Mouse (Mus musculus) midbrain, embryonic 15.5 days (tissue): ENCODE measurements around the gene Sdccag8. TPM values are rescaled to one million over a fixed set of nuclear protein-coding genes. Genes with fewer than 3 reads are reported as not detected.

ENCODE experiments used
- ATAC-seq: fragments of 200-750 bp; cut with Nextera tagmentation; replicated peaks from 2 replicates; pipeline ENCODE4 v1.8.0; 2017; ENCODE audit warnings: moderate TSS enrichment
- H3K27ac ChIP-seq: fragments of 300-500 bp; sonication (generic); 2 replicates; pipeline ENCODE4 v1.5.1; 2015; ENCODE audit warnings: mild to moderate bottlenecking, inconsistent platforms
- H3K27me3 ChIP-seq: fragments of 300-500 bp; sonication (generic); replicated peaks from 2 replicates; pipeline ENCODE4 v1.6.1; 2015; ENCODE audit warnings: inconsistent platforms
- H3K36me3 ChIP-seq: fragments of 300-500 bp; sonication (generic); replicated peaks from 2 replicates; pipeline ENCODE4 v1.6.1; 2015; ENCODE audit warnings: inconsistent platforms
- H3K4me1 ChIP-seq: fragments of 300-500 bp; sonication (generic); 2 replicates; pipeline ENCODE4 v1.6.1; 2015; ENCODE audit warnings: inconsistent platforms
- H3K4me2 ChIP-seq: fragments of 300-500 bp; sonication (generic); 2 replicates; pipeline ENCODE4 v1.6.1; 2015; ENCODE audit warnings: inconsistent platforms, mild to moderate bottlenecking, moderate library complexity
- H3K4me3 ChIP-seq: fragments of 300-500 bp; sonication (generic); 2 replicates; pipeline ENCODE4 v1.5.1; 2015; ENCODE audit warnings: mild to moderate bottlenecking, inconsistent platforms
- H3K9ac ChIP-seq: fragments of 300-500 bp; sonication (generic); 2 replicates; pipeline ENCODE4 v1.6.1; 2015; ENCODE audit warnings: mild to moderate bottlenecking, inconsistent platforms
- H3K9me3 ChIP-seq: fragments of 300-500 bp; sonication (generic); 2 replicates; pipeline ENCODE4 v1.6.1; 2016; ENCODE audit warnings: inconsistent platforms
- WGBS: fragments of 180-500 bp; shearing (Covaris S2); methylation state at CpG from one replicate; pipeline ENCODE4 v1.1.7; 2015; ENCODE audit warnings: mixed read lengths; 5-methylcytosine and 5-hydroxymethylcytosine counted together
- polyA plus RNA-seq: library from polyadenylated mRNA; unstranded; fragments of >200 nt; fragmentation: Nextera tagmentation; extraction: Ambion mirVana; gene quantifications from 2 replicates; pipeline ENCODE4 v1.2.1, GENCODE M21; 2015

Sdccag8 gene
- polyA plus RNA-seq, 1 experiment from 2014 or later: 28.2 TPM

GRCm38 (mm10) chr1:176886002-176886401 lies 71.5 kb downstream of the Sdccag8 start:
- Histone ChIP-seq H3K9me3 (no peaks in the 10 kb centered on the region), H3K36me3 (no peaks in the 10 kb centered on the region), H3K27me3 (no peaks in the 10 kb centered on the region), H3K9ac (no peak overlapping the region), H3K4me3 (no peak overlapping the region), H3K4me2 (no peak overlapping the region), H3K27ac (no peak overlapping the region), H3K4me1 (peaks cover 6% of the 10 kb centered on the region; the same call in 1 of the 2 replicates)
- peak; percentile 63; the same call in 1 of the 2 replicates for ATAC-seq
- WGBS: 84% methylated on average over 5 of the region's 5 CpGs

GRCm38 (mm10) chr1:176903741-176904140 lies 89.3 kb downstream of the Sdccag8 start:
- no peaks in the 10 kb centered on the region for H3K9me3 ChIP-seq
- no peak overlapping the region for H3K9ac ChIP-seq
- no peak overlapping the region for H3K27ac ChIP-seq
- no peak for ATAC-seq
- H3K4me1 ChIP-seq: no peaks in the 10 kb centered on the region
- H3K4me3 ChIP-seq: no peak overlapping the region
- H3K36me3 ChIP-seq: no peaks in the 10 kb centered on the region
- H3K27me3 ChIP-seq: no peaks in the 10 kb centered on the region
- 86% methylated on average over 6 of the region's 6 CpGs for WGBS
- no peak overlapping the region for H3K4me2 ChIP-seq

- Histone ChIP-seq H3K27me3 (no peaks in the 10 kb centered on the region), H3K27ac (no peak overlapping the region), H3K4me3 (no peak overlapping the region), H3K36me3 (no peaks in the 10 kb centered on the region), H3K9me3 (no peaks in the 10 kb centered on the region), H3K9ac (no peak overlapping the region), H3K4me2 (no peak overlapping the region), H3K4me1 (no peaks in the 10 kb centered on the region)
- ATAC-seq: no peak
- WGBS: 93% methylated on average over 2 of the region's 2 CpGs
These were observed 101.5 kb downstream of the Sdccag8 start for GRCm38 (mm10) chr1:176915946-176916345.

GRCm38 (mm10) chr1:176919486-176919885 lies 105.0 kb downstream of the Sdccag8 start:
- Histone ChIP-seq H3K36me3 (no peaks in the 10 kb centered on the region), H3K4me2 (no peak overlapping the region), H3K4me3 (no peak overlapping the region), H3K9ac (no peak overlapping the region), H3K4me1 (peaks cover 6% of the 10 kb centered on the region; the same call in 1 of the 2 replicates), H3K9me3 (no peaks in the 10 kb centered on the region), H3K27ac (no peak overlapping the region), H3K27me3 (no peaks in the 10 kb centered on the region)
- WGBS: 93% methylated on average over 12 of the region's 12 CpGs
- ATAC-seq: no peak

GRCm38 (mm10) chr1:176922842-176923241 lies 108.4 kb downstream of the Sdccag8 start:
- Histone ChIP-seq H3K27me3 (no peaks in the 10 kb centered on the region), H3K9ac (no peak overlapping the region), H3K36me3 (no peaks in the 10 kb centered on the region), H3K9me3 (no peaks in the 10 kb centered on the region), H3K4me3 (no peak overlapping the region), H3K4me2 (no peak overlapping the region), H3K27ac (no peak overlapping the region), H3K4me1 (peaks cover 6% of the 10 kb centered on the region; the same call in 1 of the 2 replicates)
- ATAC-seq: no peak
- WGBS: 13% methylated on average over 5 of the region's 5 CpGs

DNA sequence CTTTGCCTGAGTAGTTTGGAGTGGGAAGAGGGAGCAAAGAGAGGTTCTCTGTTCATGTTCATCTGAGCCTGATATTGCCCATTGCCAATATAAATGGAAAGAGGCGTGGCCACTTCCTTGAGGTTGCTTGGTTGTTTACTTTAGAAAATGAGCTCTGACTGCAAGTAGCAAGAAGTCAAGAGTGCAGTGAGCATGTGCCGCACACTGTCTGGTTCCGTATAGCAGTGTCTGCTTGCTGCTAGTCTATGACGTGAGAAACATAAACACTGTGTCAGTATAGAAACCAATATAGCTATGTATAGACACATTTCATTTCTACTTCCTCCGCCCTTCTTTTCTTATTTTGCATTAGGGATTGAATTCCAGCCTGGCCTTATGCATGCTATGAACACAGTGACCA lies 111.5 kb downstream of the Sdccag8 start:
- no peaks in the 10 kb centered on the region for H3K36me3 ChIP-seq
- no peaks in the 10 kb centered on the region for H3K9me3 ChIP-seq
- no peak overlapping the region for H3K27ac ChIP-seq
- H3K9ac ChIP-seq: no peak overlapping the region
- no peak overlapping the region for H3K4me2 ChIP-seq
- no peak overlapping the region for H3K4me3 ChIP-seq
- no peaks in the 10 kb centered on the region for H3K27me3 ChIP-seq
- 89% methylated on average over 5 of the region's 5 CpGs for WGBS
- H3K4me1 ChIP-seq: peaks cover 10% of the 10 kb centered on the region; the same call in 1 of the 2 replicates
- ATAC-seq: no peak

DNA sequence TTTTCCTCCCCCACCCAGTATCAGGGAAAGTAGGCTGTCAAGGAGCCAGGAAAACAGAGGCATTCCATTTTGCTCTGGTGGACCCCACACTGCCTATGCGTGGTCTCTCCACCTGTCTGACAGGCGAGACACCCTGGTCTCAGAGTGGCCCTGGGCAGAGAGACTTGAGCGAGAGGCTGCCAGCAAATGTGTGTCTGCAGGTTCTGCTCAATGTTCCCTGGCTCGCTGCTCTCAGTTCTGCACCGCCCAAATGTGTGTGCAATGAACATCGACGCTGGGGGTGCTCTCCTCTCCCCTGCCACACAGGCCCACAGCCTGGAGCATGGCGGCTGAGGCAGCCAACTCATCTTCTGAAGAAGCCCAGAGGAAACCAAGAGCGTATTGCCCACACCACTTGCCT lies 112.9 kb downstream of the Sdccag8 start:
- no peaks in the 10 kb centered on the region for H3K9me3 ChIP-seq
- WGBS: 92% methylated on average over 9 of the region's 9 CpGs
- H3K27ac ChIP-seq: no peak overlapping the region
- peaks cover 13% of the 10 kb centered on the region; the same call in 1 of the 2 replicates for H3K4me1 ChIP-seq
- H3K27me3 ChIP-seq: no peaks in the 10 kb centered on the region
- H3K9ac ChIP-seq: no peak overlapping the region
- no peak for ATAC-seq
- H3K4me3 ChIP-seq: no peak overlapping the region
- no peak overlapping the region for H3K4me2 ChIP-seq
- H3K36me3 ChIP-seq: no peaks in the 10 kb centered on the region

GRCm38 (mm10) chr1:176929710-176930109 lies 115.2 kb downstream of the Sdccag8 start:
- no peaks in the 10 kb centered on the region for H3K9me3 ChIP-seq
- peaks cover 7% of the 10 kb centered on the region; the same call in 1 of the 2 replicates for H3K4me1 ChIP-seq
- no peak overlapping the region for H3K9ac ChIP-seq
- no peak overlapping the region for H3K4me2 ChIP-seq
- no peak overlapping the region for H3K4me3 ChIP-seq
- H3K36me3 ChIP-seq: no peaks in the 10 kb centered on the region
- H3K27me3 ChIP-seq: no peaks in the 10 kb centered on the region
- peak; percentile 78 for ATAC-seq
- H3K27ac ChIP-seq: 0 out of 2 replicates have a peak overlapping the region, but pooled peaks have one; percentile 8
- WGBS: 50% methylated on average over 8 of the region's 8 CpGs

DNA sequence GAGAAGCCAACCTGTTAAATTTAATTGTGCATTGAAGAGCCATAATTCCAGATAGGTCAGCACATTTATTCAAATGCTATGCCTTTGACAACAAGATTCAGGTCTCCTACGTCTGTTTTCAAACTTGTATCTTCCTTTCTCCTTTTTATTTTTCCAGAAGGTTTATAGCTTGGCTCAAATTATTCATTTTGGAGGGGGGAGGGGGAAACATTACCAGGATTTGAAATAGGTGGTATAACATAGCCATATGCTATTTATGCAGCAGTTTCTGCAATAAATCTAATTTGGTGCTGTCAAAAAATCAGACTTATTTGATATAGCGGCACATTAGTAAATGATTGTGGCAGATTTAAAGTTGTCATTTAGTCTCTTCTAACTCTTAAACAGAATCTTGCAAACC lies 116.1 kb downstream of the Sdccag8 start:
- Histone ChIP-seq H3K27me3 (no peaks in the 10 kb centered on the region), H3K9me3 (no peaks in the 10 kb centered on the region), H3K9ac (no peak overlapping the region), H3K4me3 (no peak overlapping the region), H3K27ac (no peak overlapping the region), H3K4me1 (peaks cover 7% of the 10 kb centered on the region; the same call in 1 of the 2 replicates), H3K4me2 (no peak overlapping the region), H3K36me3 (no peaks in the 10 kb centered on the region)
- 88% methylated on average over 2 of the region's 2 CpGs for WGBS
- ATAC-seq: no peak

DNA sequence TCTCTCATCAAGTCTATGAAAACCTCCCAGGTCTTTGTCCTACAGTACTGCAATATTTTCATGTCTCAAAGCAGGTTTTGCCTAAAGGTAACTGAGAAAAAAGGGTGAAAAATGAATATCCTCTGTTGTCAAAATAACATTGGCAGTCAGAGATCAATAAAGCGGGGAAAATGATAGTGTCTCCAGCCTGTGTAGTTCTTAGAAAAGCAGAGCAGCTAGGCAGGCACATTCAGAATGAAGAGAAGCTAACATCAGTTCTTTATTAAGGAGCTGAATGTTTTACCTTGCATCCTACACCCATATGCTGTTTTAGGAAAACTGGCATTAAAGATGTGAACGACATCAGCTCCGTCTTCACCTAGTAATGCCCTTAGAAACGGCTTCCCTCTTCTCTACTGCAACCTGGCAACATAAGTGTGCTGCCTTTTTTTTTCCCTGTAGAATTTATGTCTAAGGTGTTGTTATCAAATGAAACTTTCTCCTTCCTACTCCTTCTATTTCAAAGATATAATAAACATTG lies 116.6 kb downstream of the Sdccag8 start:
- Histone ChIP-seq H3K27ac (no peak overlapping the region), H3K36me3 (no peaks in the 10 kb centered on the region), H3K9ac (no peak overlapping the region), H3K4me2 (no peak overlapping the region), H3K9me3 (no peaks in the 10 kb centered on the region), H3K4me1 (peaks cover 7% of the 10 kb centered on the region; the same call in 1 of the 2 replicates), H3K27me3 (no peaks in the 10 kb centered on the region), H3K4me3 (no peak overlapping the region)
- WGBS: 68% methylated on average over 4 of the region's 4 CpGs
- ATAC-seq: no peak

DNA sequence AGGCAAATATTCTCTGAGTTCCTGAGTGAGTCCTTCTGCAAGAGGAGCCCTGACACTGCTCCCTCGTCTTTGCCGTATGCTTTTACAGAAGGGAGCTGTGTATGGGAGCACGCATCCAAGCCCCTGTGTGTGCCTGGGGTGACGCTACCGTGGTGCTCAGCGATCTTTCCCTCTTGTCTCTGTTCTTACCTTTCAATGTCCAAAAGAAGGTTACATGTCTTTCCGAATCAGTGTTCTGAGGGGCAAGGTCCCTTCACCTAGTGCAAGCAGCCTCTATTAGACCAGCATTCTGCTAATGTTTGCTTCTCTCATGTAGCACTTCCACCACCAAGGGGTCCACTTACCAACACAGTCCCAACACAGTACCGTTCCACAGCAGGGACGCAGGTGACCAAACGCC lies 117.1 kb downstream of the Sdccag8 start:
- H3K27ac ChIP-seq: no peak overlapping the region
- WGBS: 78% methylated on average over 10 of the region's 10 CpGs

GRCm38 (mm10) chr1:176932320-176932950 lies 118.0 kb downstream of the Sdccag8 start:
- H3K9ac ChIP-seq: no peak overlapping the region
- peaks cover 7% of the 10 kb centered on the region; the same call in 1 of the 2 replicates for H3K4me1 ChIP-seq
- H3K4me2 ChIP-seq: no peak overlapping the region
- no peak for ATAC-seq
- no peak overlapping the region for H3K27ac ChIP-seq
- H3K4me3 ChIP-seq: no peak overlapping the region
- no peaks in the 10 kb centered on the region for H3K36me3 ChIP-seq
- H3K9me3 ChIP-seq: no peaks in the 10 kb centered on the region
- no peaks in the 10 kb centered on the region for H3K27me3 ChIP-seq
- WGBS: 79% methylated on average over 12 of the region's 12 CpGs

More for the DNA sequence above, 117.1 kb downstream of the Sdccag8 start:
- no peak overlapping the region for H3K4me2 ChIP-seq
- H3K27me3 ChIP-seq: no peaks in the 10 kb centered on the region
- peaks cover 7% of the 10 kb centered on the region; the same call in 1 of the 2 replicates for H3K4me1 ChIP-seq
- no peak overlapping the region for H3K9ac ChIP-seq
- no peaks in the 10 kb centered on the region for H3K36me3 ChIP-seq
- no peaks in the 10 kb centered on the region for H3K9me3 ChIP-seq
- no peak for ATAC-seq
- H3K4me3 ChIP-seq: no peak overlapping the region

- no peak overlapping the region for H3K4me2 ChIP-seq
- no peak overlapping the region for H3K27ac ChIP-seq
- ATAC-seq: no peak
- no peak overlapping the region for H3K4me3 ChIP-seq
- no peak overlapping the region for H3K9ac ChIP-seq
- no peaks in the 10 kb centered on the region for H3K9me3 ChIP-seq
- no peaks in the 10 kb centered on the region for H3K27me3 ChIP-seq
- WGBS: 64% methylated on average over 7 of the region's 7 CpGs
- H3K36me3 ChIP-seq: no peaks in the 10 kb centered on the region
- peaks cover 7% of the 10 kb centered on the region; the same call in 1 of the 2 replicates for H3K4me1 ChIP-seq
These were observed 118.9 kb downstream of the Sdccag8 start for GRCm38 (mm10) chr1:176933319-176933718.
